Mouse (Mus musculus) C2C12 (cell line): ENCODE results near the gene Urah. TPM values are rescaled to one million over a fixed set of nuclear protein-coding genes. Genes with fewer than 3 reads are reported as not detected.

ENCODE experiments used
- H3K27me3 ChIP-seq: one replicate; pipeline ENCODE4 v1.6.1; 2011; ENCODE audit not compliant: control insufficient read depth, insufficient read depth, insufficient read length
- H3K36me3 ChIP-seq: one replicate; pipeline ENCODE4 v1.6.1; 2011; ENCODE audit not compliant: control insufficient read depth, insufficient read depth
- H3K4me3 ChIP-seq: one replicate; pipeline ENCODE4 v1.5.1; 2011; ENCODE audit warnings: mild to moderate bottlenecking, control low read depth; ENCODE audit not compliant: poor library complexity, insufficient read depth, severe bottlenecking
- H3K79me2 ChIP-seq: one replicate; pipeline ENCODE4 v1.6.1; 2011; ENCODE audit not compliant: control insufficient read depth, insufficient read depth
- H3K79me3 ChIP-seq: one replicate; pipeline ENCODE4 v1.6.1; 2011; ENCODE audit warnings: low read depth, control low read depth
- H3ac ChIP-seq: one replicate; pipeline ENCODE3; 2011; ENCODE audit warnings: low read depth; ENCODE audit not compliant: control insufficient read depth, insufficient read length
- CEBPB ChIP-seq: IDR thresholded peaks from one replicate; pipeline ENCODE4 v1.6.1; 2011; ENCODE audit warnings: low read depth, mild to moderate bottlenecking, control low read depth, moderate library complexity
- CTCF ChIP-seq: IDR thresholded peaks from one replicate; pipeline ENCODE4 v1.5.1; 2011; ENCODE audit not compliant: control insufficient read depth, insufficient read depth, insufficient read length
- FOSL1 ChIP-seq: IDR thresholded peaks from one replicate; pipeline ENCODE4 v1.8.0; 2011; ENCODE audit warnings: mild to moderate bottlenecking, low read length; ENCODE audit not compliant: poor library complexity, insufficient read depth, severe bottlenecking
- MAX ChIP-seq: IDR thresholded peaks from one replicate; pipeline ENCODE4 v1.6.1; 2011; ENCODE audit warnings: mild to moderate bottlenecking, control low read depth
- MYOD1 ChIP-seq: IDR thresholded peaks from one replicate; pipeline ENCODE4 v1.6.1; 2011; ENCODE audit warnings: low read depth; ENCODE audit not compliant: control insufficient read depth, insufficient read length
- MYOG ChIP-seq: IDR thresholded peaks from one replicate; pipeline ENCODE4 v1.6.1; 2011; ENCODE audit not compliant: control insufficient read depth, insufficient read length; ENCODE audit errors: extremely low read depth
- USF1 ChIP-seq: IDR thresholded peaks from one replicate; pipeline ENCODE4 v1.6.1; 2011; ENCODE audit warnings: low read depth, mild to moderate bottlenecking, control low read depth, moderate library complexity
- polyA plus RNA-seq: library from polyadenylated mRNA; unstranded; fragments of >200 nt; fragmentation: generic; extraction: Trizol; gene quantifications from one replicate; pipeline ENCODE4 v1.2.1, GENCODE M21; 2012; ENCODE audit warnings: missing spikeins

Urah gene
- polyA plus RNA-seq, 1 experiment = not detected

GRCm38 (mm10) chr7:140880865-140881515 is 46.2 kb downstream of the Urah start:
- TF ChIP-seq CEBPB (no peak), CTCF (no peak), MYOD1 (no peak)
- peaks cover 18% of the 10 kb centered on the region for H3K36me3 ChIP-seq
- H3K79me3 ChIP-seq = peaks cover 20% of the 10 kb centered on the region
- no peaks in the 10 kb centered on the region for H3K27me3 ChIP-seq
- H3K4me3 ChIP-seq = peak overlapping the region; percentile 72
- peaks cover 42% of the 10 kb centered on the region for H3K79me2 ChIP-seq
- H3ac ChIP-seq = no peak overlapping the region

GRCm38 (mm10) chr7:140881696-140882468 is 47.1 kb downstream of the Urah start, which contains the start of the genes Psmd13 and Sirt3:
TSS of gene Psmd13 (plus strand) at chr7:140881968.
TSS of gene Sirt3 (minus strand) at chr7:140882309.
- TF ChIP-seq USF1 (no peak), CEBPB (no peak), MAX (peak; percentile 53), FOSL1 (no peak)
- Histone ChIP-seq H3K4me3 (peak within 1 kb of the TSS; percentile 72), H3K36me3 (peaks cover 22% of the 10 kb centered on the region), H3K27me3 (no peaks in the 10 kb centered on the region), H3K79me2 (peaks cover 42% of the 10 kb centered on the region), H3K79me3 (peaks cover 20% of the 10 kb centered on the region), H3ac (peak within 1 kb of the TSS; percentile 87)

- peaks cover 42% of the 10 kb centered on the region for H3K79me2 ChIP-seq
- peaks cover 20% of the 10 kb centered on the region for H3K79me3 ChIP-seq
- H3ac ChIP-seq = peak overlapping the region; percentile 87
- H3K36me3 ChIP-seq = peaks cover 27% of the 10 kb centered on the region
- TF ChIP-seq MAX (no peak), CTCF (no peak), USF1 (no peak), FOSL1 (no peak), MYOG (no peak), CEBPB (no peak), MYOD1 (no peak)
- H3K4me3 ChIP-seq = peak overlapping the region; percentile 72
- no peaks in the 10 kb centered on the region for H3K27me3 ChIP-seq
These were observed 47.6 kb downstream of the Urah start for GRCm38 (mm10) chr7:140882469-140882803.

Other genes starting within 250 kb of the Urah start
- not detected for gene Olfr46, start 233.7 kb upstream of the Urah start, polyA plus RNA-seq
- gene Olfr61, start 206.0 kb upstream of the Urah start, polyA plus RNA-seq = not detected
- not detected for gene Olfr53, start 188.6 kb upstream of the Urah start, polyA plus RNA-seq
- gene Olfr539, start 175.1 kb upstream of the Urah start, polyA plus RNA-seq = not detected
- gene Olfr45, start 153.1 kb upstream of the Urah start, polyA plus RNA-seq = not detected
- not detected for gene Olfr541, start 137.8 kb upstream of the Urah start, polyA plus RNA-seq
- not detected for gene Cyp2e1, start 71.3 kb upstream of the Urah start, polyA plus RNA-seq
- gene Syce1, start 47.2 kb upstream of the Urah start, polyA plus RNA-seq = not detected
- 0.18 TPM for gene Zfp941, start 12.8 kb upstream of the Urah start, polyA plus RNA-seq
- gene Scgb1c1, start 10.5 kb downstream of the Urah start, polyA plus RNA-seq = not detected
- gene Odf3, start 12.8 kb downstream of the Urah start, polyA plus RNA-seq = 0.02 TPM
- not detected for gene Gm45785, start 21.3 kb downstream of the Urah start, polyA plus RNA-seq
- 59.3 TPM for gene Ric8a, start 21.9 kb downstream of the Urah start, polyA plus RNA-seq
- gene Bet1l, start 22.6 kb downstream of the Urah start, polyA plus RNA-seq = 19.9 TPM
- 211 TPM for gene Psmd13, start 47.0 kb downstream of the Urah start, polyA plus RNA-seq
- gene Sirt3, start 47.3 kb downstream of the Urah start, polyA plus RNA-seq = 17.4 TPM
- 0.81 TPM for gene Cox8b, start 65.4 kb downstream of the Urah start, polyA plus RNA-seq
- 0.01 TPM for gene Nlrp6, start 85.9 kb downstream of the Urah start, polyA plus RNA-seq
- 12.2 TPM for gene Pgghg, start 106.4 kb downstream of the Urah start, polyA plus RNA-seq
- gene Ifitm5, start 115.3 kb downstream of the Urah start, polyA plus RNA-seq = 0.44 TPM
- gene Gm45717, start 120.9 kb downstream of the Urah start, polyA plus RNA-seq = not detected
- gene Ifitm2, start 121.0 kb downstream of the Urah start, polyA plus RNA-seq = 609 TPM
- 60.7 TPM for gene Ifitm1, start 132.2 kb downstream of the Urah start, polyA plus RNA-seq
- gene Ifitm3, start 175.8 kb downstream of the Urah start, polyA plus RNA-seq = 956 TPM
- gene Ifitm6, start 182.9 kb downstream of the Urah start, polyA plus RNA-seq = 1.3 TPM
- not detected for gene Gm17387, start 194.1 kb downstream of the Urah start, polyA plus RNA-seq
- gene B4galnt4, start 226.1 kb downstream of the Urah start, polyA plus RNA-seq = 4.0 TPM
- gene Pkp3, start 243.2 kb downstream of the Urah start, polyA plus RNA-seq = 0.88 TPM